Mouse (Mus musculus) MN1 (cell line): ENCODE data around the gene Ncam1.

ENCODE experiments used
- DNase-seq: peaks from one replicate; pipeline ENCODE4 v3.0.0-alpha.2; 2016; ENCODE audit warnings: low spot score

The Ncam1 gene

DNA sequence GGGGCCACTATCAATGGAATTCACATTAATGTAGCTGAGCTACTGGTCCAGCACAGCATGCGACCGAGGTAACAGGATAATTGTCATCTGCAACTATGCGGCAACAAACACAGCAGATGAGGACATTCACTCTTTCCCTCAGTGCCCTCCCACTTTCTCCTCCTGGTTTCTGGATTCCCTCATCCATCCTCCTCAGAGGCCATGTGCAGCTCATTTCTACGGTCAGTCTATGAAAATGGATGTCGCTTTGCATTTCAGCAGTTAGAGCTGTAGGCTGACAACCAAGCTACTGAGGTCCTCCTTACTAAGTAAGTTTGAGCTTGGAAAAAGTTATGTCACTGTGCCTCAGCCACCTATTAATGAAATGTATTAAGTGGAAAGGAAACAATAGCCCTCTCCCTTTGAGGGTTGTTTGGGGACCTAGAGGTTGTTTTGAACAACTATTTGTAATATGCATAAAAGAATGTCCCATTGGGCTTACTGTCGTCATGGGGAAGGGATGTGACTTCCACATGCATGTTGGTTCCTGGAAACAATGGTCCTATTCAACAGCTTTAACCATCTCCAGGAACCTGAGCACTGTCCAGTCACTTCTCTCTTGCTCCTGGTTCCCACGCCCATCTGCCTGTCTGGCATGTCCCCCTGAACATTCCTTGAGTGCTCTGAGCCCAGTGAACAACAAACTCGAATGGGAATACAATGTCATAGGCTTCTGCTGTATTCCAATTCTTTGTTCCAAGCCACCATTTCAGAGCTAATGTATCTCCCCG, 122.8 kb downstream of the Ncam1 start:
- no peak for DNase-seq

DNA sequence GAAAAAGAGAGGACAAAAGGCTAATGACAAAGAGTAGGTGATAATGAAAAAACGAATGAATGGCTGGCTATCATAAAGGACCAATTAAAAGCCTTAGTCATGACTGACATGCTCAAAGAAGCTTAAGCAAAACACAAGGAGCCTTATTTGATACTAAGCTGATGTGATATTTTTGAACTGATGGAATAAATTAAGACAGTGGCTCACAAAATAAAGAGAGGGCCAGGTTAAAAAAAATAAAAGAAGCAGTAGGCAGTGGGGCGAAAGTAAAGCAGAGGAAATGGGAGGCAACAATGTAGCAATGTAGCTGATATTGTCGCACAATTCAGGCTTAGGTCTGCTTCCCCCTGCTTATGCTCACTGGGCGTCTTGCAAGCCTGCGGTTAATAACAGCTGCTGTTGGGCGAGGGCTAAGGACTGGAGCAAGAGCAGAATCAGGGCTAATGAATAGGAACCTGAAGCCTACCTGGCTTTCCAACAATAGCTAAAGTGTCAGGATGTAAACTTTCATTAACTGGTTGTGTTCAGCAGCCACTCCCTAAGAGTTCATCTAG, 126.0 kb downstream of the Ncam1 start:
- no peak for DNase-seq

DNA sequence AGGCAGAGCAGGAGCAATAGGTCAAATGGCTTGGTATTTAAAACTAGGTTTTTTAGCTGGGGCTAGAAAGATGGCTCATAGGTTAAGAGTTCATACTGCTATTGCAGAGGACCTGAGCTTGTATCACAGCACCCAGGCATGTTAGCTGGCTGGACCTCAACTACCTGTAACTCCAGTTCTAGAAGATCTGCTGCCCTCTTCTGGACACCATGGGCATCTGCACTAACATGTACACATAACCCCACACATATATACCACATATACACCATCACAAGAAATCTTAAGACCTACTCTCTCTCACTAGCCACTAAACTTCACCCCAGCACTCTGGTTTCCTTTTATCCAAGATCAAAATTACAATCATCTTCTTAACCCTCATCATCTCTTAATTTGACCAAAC, 131.7 kb downstream of the Ncam1 start:
- no peak for DNase-seq

DNA sequence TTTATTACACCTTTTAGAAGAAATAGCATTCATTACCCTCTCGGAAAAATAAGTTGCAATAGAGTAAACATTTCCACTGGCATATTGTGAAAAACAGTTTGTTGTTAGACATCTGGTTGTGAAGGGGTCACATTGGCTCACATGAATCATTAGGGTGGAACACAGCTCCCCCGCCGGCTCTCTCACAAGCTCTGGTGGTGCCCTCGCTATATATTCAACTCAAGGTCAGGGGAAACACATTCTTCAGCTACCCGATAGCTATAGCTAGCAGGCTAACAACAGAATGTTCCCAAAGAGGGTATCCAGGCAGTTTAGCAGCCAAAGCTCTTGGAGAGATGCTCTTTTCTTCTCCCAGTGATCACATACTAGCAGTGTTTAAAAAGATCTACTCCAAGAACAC, 133.4 kb downstream of the Ncam1 start:
- no peak for DNase-seq

DNA sequence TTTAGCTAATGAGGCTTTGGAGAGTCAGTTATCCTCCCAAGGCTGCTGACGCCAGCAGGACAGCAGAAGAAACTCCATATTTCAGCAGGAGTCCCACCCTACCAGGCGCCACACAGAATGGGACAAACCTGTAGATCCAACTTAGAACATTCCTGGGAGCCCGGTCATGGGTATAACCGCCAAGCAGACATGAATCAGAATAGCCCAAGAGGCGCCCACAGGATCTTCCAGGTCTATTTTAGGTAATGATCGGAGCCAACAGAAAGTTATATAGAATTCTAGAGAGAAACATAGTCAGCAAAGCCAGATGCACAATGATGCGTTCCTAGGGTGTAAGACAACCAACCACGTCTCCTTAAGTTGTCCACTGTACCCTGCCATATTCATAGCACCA, 134.8 kb downstream of the Ncam1 start:
- DNase-seq, result no peak

DNA sequence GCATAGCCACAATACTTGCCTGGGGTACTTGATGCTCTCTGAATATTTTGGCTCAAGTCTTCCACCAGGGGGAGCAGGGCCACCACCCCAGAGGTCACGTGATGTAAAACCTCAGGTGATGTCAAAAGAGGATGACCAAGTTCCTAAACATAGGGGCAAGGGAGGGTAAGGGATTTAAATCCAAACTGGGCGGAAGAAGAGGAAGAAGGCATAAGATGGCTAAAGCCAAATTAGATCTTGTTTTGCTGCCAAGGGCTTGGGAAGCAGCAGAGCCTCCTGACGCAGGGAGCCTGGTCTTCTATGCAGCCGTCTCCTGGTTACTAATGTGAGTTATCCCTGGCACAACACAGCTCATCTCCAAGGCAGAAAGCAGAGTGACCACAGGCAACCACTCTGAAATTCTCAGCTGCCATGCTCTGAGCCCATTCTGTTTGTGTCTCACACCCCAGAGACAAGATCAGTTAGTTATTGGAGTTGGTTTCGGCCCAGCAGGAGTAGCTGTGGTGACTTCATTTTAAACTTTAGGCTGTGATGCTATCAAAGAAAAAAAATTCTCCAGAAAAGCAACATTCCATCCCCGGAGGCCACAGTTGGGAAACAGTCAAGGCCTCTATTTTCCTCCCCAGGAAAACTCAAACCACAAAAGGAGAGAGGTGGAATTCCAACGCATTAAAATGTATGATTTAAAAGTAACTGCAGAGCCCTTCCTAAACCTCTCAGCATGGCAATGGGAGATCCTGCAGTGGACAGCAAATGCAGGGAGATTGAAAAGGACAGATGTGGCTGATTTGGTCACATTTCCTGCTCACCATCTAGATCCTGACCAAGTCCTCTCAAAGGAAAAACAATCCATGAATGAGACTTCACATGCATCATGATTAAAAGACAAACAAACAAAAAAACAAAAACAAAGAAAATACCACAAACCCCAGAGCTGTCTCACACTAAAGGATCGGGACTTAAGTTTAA, 135.5 kb downstream of the Ncam1 start:
- peak; percentile 27 for DNase-seq

DNA sequence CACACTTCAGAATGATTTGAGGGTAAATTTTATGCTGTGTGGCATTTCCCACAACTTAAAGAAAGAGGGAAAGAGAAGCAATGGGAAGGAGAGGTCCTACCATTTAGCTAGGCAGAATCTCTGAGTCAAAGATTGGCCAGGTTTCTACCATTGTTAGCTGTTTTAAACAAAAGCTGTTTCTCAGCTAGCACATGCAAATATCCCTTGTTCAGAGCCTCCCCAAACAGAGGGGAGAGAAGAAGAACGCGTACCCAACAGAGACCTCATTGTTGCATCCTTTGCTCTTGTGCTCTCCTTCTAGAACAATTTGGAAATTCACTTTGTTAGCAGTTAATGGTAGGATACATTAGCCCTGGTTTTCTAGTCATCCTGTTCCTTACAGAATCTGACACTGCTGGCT, 137.2 kb downstream of the Ncam1 start:
- no peak for DNase-seq

DNA sequence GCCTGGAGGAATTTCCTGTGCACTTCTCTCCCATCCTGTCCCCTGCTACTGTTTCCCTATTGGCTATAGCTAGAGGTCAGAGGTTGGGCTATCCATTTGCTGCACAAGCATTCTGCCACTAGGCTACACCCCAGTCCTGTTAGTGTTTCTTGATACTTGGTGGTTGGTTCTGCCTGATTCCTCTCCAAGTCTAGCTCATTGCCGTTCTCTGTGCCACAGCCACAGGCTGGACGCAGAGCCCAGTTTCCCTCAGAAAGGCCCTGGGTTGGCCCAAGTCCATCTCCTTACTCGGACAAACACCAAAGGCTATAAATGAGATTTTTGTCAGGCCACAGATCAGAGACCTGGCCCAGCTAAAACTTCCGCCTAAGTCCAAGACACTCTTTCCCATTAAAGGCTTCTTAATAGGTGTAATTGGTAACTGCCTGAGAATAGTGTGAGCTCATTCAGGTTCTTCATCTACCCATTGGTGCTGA, 140.3 kb downstream of the Ncam1 start:
- DNase-seq, result no peak

DNA sequence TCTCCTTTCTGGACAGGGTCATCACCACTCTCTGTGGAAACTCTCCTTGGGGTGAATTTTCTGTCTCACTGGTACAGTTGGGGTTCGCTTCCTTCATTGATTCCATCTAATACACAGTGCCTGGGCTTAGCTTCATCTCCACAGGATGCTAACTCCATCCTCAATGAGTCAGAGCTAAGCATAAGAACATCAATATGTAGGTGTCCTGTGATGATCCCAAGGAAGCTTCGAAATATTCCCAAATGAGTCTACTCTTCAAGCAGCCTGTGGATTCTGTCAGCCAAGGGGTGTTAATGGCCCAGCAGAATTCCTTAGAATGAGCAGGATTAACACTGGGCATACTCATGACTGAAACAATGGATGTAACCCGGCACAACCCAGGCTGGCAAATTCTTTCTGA, 144.3 kb downstream of the Ncam1 start:
- no peak for DNase-seq

DNA sequence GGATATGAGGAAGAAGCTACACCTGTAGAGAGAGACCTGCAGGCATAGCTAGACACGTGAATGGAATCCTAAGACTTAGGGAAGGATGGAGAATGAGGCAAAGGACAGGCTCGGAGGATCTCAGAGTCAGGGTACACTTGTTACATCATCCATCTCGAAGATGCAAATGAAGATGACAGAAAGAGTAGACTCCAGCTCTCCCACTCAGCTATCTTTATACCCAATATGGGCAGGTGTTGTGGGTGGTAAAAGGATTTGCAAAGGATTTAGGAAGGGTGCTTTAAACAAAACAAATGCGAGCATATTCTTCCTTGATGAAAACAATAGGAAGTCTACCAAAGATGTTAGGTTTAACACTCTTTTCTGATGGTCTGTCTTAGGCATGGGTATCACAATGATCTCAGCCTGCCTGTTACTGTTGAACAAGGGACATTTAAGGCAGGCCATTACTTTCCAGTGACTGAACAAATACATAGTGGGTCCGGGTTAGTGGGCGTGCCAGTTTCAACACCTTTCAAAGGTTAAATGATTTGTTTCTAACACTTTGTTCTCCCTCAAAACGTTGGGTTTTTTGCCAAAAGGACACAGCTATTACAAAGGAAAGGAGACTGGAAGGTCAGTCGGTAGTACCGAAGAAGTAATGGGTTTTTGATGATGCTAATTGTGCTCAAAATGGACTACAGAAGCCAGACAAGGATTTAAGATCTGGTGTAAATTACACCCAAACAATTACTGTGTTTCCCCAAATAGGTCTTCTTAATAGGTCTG, 145.1 kb downstream of the Ncam1 start:
- DNase-seq, result no peak

DNA sequence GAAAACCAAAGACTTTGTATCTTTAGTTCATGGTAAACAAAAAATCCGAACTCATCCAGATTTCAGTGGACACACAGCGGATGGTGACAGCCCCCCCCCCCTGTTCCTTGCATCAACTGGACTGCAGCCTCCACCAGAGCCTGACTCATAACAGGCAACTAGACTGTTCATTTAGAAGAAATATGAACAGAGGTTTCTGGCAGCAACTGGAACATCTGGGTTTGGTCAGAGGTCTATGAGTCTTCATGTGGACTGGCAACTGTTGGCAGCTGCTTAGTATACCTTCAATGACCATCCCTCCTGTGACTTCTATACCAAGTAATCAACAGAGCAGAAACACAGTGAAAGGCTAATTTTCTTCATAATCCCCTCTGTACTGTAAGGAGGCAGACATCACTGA, 154.4 kb downstream of the Ncam1 start:
- DNase-seq, result no peak

DNA sequence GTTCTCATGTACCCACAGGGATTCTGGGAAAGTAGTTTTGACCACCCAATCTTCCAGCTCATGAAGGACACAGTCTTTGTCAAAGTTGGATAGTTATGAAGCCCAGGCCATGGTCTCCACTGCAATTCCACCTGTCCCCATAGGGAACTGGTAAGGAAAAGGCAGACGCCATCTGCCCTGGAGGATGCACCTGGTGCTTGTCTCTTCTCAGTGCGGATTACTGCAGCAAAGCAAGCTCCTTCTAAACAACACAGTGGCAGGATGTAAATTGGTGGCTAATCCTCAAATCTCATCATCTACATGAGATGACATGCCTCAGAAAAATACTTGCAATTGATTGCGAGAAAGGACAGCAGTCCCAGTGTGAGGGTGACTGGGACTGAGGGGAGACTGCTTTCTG, 158.0 kb downstream of the Ncam1 start:
- DNase-seq, result no peak

DNA sequence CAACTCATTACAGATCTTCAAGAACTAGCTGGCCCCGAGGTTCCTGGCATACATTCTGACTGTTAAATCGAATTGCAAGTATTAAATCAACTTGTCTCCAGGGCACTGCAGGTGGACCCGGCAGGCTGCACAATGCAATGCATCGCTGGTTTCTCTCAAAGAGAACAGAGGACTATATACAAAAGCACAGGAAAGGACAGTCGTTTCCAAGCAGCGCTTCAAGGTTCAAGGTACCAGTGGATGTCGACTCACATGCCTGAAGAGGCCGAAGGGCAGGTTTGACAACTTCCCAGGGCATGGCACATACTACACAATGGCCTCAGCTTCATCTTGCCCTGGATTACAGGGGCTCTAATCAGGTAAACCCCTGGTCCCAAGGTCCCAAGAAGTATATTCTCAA, 158.6 kb downstream of the Ncam1 start:
- no peak for DNase-seq

DNA sequence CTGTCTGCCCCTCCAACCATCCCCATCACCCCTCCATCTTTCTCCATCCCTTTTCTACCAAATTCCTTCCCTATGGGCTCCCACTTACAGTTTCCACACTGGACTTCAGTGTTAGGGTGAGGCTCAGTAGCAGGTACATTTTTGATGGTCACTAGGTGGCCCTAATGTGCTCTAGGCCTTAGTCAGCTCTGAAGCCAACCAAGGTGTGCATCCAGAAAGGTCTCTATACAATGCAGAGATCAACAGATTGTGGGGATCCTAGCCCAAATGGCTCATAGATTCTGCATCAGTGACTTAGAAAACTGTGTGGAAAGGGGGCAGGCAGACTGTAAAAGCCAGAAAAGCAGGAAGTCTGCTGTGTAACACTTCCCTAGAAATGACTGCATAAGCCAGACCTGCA, 160.8 kb downstream of the Ncam1 start:
- DNase-seq, result no peak

DNA sequence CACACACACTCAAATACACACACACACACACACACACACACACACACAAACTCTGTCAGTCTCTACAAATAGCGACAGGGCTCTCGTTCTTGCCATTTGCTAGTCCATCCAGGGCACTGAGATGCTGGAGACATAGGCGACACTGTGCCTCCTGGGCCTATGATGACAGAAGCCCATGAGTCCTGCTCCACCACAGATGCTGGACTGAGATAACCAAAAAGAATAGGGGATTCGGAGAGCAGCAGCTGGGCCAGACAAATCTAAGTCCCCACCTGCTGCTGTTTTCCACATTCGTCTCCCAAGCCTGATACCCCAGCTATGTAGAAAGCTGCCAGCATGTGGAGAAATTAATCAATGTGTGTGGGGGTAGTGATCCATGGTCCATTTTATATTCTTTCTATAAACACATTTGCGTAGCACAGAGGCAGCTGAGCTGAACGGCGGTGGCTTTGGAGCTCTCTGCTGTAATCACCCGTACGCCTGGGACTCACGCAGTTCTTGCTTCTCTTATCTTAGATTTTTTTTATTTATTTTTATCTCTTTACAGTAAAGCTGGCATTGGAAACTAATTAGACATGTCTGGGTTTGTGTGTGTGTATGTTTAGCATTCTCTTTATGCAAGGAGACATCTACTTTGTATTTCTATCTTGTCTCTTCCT, 162.9 kb downstream of the Ncam1 start:
- DNase-seq, result no peak

DNA sequence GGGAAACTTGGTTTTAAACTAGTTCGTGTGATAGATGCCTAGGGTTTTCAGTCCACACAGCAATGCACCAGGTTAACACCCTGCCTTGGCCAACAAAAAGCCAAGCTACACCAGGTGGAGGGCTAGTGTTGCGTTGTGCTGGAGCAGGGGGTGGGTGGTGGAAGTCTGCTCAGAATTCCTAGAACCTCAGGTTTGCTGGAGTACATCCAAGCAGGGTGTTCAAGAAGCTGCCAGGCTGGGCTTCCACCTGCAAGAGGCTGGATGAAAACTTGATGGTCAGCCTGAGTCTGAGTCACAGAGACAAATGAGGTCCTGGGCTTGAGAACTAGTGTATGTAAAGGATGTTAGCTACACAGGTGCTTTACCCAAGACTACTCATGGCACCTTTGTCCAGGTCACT, 166.1 kb downstream of the Ncam1 start:
- no peak for DNase-seq

DNA sequence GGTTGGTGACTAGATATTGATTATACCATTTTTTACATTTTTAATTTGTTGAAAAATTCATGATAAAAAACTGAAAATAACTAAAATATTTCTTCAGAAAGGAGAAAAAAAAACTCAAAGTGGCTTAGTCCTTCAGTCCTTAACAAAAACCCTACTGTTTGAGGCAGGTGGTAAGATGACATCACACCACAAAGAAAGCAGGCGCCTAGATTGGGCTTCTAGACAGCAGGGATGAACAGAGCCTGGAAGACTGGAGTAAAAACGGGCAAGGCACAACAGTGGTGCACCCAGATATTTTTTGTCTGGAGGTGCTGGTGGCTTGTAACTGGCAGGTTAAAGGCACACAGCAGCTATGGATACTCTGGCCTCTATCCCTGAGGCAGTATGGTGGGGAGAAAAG, 168.4 kb downstream of the Ncam1 start:
- no peak for DNase-seq

DNA sequence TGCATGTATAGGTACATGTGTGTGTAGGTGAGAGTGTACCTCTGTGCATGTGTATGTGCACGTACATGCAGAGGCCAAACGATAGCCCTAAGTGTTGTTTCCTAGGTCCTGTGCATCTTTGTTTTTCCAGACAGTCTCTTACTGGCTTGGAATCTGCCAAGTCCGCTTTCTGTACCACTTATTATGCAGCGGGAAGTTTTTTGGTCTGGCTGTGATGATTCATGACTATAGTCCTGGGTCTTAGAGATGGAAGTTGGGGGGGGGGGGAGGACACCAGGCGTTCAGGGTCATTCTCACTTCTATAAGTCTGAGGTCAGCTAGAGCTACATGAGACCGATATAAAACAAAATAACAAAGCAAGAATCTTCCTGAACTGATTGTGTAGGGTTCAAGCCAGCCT, 173.8 kb downstream of the Ncam1 start:
- DNase-seq, result no peak

DNA sequence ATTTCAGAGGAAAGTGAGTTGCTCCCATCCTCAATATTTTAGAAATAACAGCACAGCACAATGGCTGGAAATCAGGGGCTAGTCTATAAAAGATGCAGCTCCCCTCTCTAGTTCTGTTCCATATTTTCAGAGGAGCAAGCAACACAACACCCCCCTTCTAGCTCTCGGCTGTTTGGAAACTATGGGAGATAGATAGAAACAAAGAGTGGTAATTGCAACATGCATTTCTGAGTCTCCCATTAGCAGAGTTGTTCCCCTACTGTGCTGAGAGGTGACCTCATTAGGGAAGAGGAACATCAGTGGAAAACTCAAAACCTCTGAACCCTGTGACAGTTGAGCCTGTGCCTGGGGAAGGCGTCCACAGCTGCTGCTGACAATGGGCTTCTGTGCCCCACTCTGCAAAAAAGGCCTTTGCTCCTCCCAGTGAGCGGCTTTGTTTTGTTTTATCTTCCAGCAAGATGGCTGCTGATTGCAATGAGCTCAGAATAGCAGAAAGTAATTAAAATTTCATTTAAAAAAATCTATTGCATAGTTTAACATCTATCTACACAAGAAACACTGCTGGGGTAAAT, 174.7 kb downstream of the Ncam1 start:
- DNase-seq, result no peak

DNA sequence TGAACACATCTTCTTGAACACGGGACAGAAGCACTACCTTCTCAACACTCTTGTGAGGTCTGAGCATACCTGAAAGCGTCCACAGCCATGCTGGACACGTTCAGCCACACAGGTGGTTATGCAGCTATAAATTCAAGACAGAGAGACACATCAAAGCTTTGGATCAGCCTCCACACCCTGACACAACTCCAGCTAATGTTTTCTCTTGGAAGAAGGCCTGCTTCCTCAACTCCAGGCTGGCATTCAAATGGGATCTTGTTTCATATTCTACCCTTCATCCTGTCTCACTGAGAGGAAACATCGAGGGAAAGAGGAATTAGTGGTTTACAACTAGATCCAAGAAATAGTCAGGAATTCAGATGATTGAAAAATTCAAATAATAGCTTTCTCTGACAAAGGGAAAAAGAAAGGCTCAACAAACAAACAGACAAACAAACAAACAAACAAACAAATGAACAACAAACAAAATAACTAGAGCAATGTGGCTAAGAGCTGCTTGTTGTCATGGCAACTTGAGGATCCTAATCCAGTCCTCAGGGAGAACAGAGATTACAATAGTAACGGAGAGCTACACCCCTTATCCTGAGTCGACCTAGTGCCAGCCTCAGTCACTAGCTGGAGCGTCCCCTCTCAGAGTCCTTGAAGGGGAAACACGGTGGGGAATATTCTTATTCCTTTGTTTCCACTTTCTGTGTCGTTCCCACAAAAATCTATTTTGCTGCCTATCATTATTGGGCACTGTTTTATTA, 175.6 kb downstream of the Ncam1 start:
- DNase-seq, result no peak

DNA sequence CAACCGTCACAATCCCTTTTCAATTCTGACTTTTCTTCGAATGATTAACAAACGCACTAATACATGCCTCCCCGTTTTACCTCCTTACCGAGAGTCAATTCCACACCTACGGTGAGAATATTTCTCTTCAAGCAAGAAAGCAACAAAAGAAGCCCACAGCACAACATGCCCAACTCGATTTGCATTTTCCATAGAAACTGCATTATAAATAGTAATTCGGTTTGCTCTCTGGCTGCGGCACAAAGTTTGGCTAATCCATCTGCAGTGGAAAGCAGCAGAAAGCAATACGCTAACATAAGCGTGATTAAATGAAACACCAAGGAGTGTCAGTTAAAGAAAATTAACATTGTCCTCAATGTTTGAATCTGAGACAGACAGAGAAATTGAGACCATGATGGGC, 177.0 kb downstream of the Ncam1 start:
- DNase-seq, result no peak
